Mouse (Mus musculus) MEL (cell line): ENCODE measurements around the gene Vgll4.

Experiments
- CHD2 ChIP-seq: IDR thresholded peaks from 2 replicates; pipeline ENCODE4 v1.6.1; 2011; ENCODE audit warnings: low read length, improper control_type of control experiment
- CTCF ChIP-seq, 3 experiments: IDR thresholded peaks in 2 of 3; conservative IDR thresholded peaks in 1 of 3; 2 replicates each; pipeline ENCODE4 v1.5.1; 2011 to 2012; ENCODE audit warnings: low read length in 3 of 3, low read depth in 2 of 3, mild to moderate bottlenecking in 2 of 3, improper control_type of control experiment in 1 of 3, inconsistent platforms in 1 of 3, mixed read lengths in 1 of 3, moderate library complexity in 1 of 3; ENCODE audit not compliant: control insufficient read depth in 1 of 3, insufficient read depth in 1 of 3, poor library complexity in 1 of 3, severe bottlenecking in 1 of 3
- ELF1 ChIP-seq: IDR thresholded peaks from 2 replicates; pipeline ENCODE4 v1.6.1; 2014; ENCODE audit warnings: low read depth, mild to moderate bottlenecking, inconsistent platforms, low read length, improper control_type of control experiment, moderate library complexity
- EP300 ChIP-seq, 2 experiments: IDR thresholded peaks; 2 replicates each; pipeline ENCODE4 v1.6.1; 2011; ENCODE audit warnings: improper control_type of control experiment in 2 of 2, low read length in 2 of 2, low read depth in 1 of 2, mild to moderate bottlenecking in 1 of 2
- GATA1 ChIP-seq: IDR thresholded peaks from 2 replicates; pipeline ENCODE4 v1.6.1; 2011; ENCODE audit warnings: low read depth, low read length, improper control_type of control experiment
- KAT2A ChIP-seq: conservative IDR thresholded peaks from 2 replicates; pipeline ENCODE4 v1.6.1; 2012; ENCODE audit warnings: low read depth, low read length, improper control_type of control experiment, inconsistent platforms
- NELFE ChIP-seq: IDR thresholded peaks from 2 replicates; pipeline ENCODE4 v1.6.1; 2011; ENCODE audit warnings: low read depth, low read length, improper control_type of control experiment
- POLR2A ChIP-seq, 2 experiments: IDR thresholded peaks; 2 replicates each; pipeline ENCODE4 v1.6.1; 2011 to 2012; ENCODE audit warnings: low read length in 2 of 2, mild to moderate bottlenecking in 2 of 2, control low read depth in 1 of 2, improper control_type of control experiment in 1 of 2, low read depth in 1 of 2, moderate library complexity in 1 of 2; ENCODE audit not compliant: control insufficient read depth in 1 of 2, insufficient read depth in 1 of 2, poor library complexity in 1 of 2
- ZC3H11A ChIP-seq: IDR thresholded peaks from 2 replicates; pipeline ENCODE4 v1.6.1; 2012; ENCODE audit warnings: low read depth, mild to moderate bottlenecking, inconsistent platforms, low read length, improper control_type of control experiment

DNA sequence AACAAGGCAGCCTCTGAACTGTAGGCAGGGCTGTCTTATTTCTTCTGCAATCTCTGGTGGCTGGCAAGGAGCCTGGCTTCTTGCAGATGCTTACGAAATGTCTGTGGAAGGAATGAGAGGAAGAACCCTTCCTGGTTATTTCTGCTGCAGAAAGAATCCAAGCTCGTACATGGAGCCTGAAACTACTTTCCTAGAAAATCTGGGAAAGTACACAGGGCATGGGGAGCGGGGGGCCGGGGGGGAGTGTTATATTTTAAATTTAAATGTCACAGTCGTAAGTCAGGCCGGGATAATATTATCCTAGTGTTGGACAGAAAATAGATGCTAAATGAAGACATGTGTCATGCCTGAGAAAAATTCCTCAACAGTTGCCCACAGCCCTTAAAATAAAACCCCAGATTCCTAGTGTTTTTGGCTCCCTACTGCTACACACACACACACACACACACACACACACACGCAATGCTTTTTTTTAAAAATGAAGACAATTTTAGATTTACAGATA lies 7.2 kb upstream of the Vgll4 start:
- no peak for TF ChIP-seq POLR2A (IDR thresholded peaks at IDR 0.05; ENCODE audit: control insufficient read depth in 1 of 2, insufficient read depth in 1 of 2, low read depth in 1 of 2, low read length in 2 of 2, poor library complexity in 1 of 2)
- TF ChIP-seq CHD2, result no peak
- no peak for TF ChIP-seq ELF1
- TF ChIP-seq CTCF (IDR thresholded peaks at IDR 0.05 in 2 of 3, conservative IDR thresholded peaks at IDR 0.05 in 1 of 3; ENCODE audit: control insufficient read depth in 1 of 3, insufficient read depth in 1 of 3, low read depth in 2 of 3, low read length in 3 of 3, poor library complexity in 1 of 3, severe bottlenecking in 1 of 3), result no peak
- TF ChIP-seq GATA1, result no peak
- no peak for TF ChIP-seq NELFE
- TF ChIP-seq ZC3H11A, result no peak
- no peak for TF ChIP-seq KAT2A
- TF ChIP-seq EP300 (IDR thresholded peaks at IDR 0.05; ENCODE audit: low read depth in 1 of 2, low read length in 2 of 2), result no peak
